Mouse (Mus musculus) forebrain, embryonic 13.5 days (tissue): Measurements from ENCODE around the gene Theg. TPM values are rescaled to one million over a fixed set of nuclear protein-coding genes. Genes with fewer than 3 reads are reported as not detected.

ENCODE experiments used
- ATAC-seq: fragments of 200-750 bp; cut with Nextera tagmentation; 2 replicates; pipeline ENCODE4 v1.8.0; 2017
- H3K27ac ChIP-seq: fragments of 300-500 bp; sonication (generic); 2 replicates; pipeline ENCODE4 v1.5.1; 2015; ENCODE audit warnings: inconsistent platforms, mild to moderate bottlenecking, moderate library complexity
- H3K27me3 ChIP-seq: fragments of 300-500 bp; sonication (generic); 2 replicates; pipeline ENCODE4 v1.6.1; 2015; ENCODE audit warnings: mild to moderate bottlenecking, inconsistent platforms
- H3K36me3 ChIP-seq: fragments of 300-500 bp; sonication (generic); 2 replicates; pipeline ENCODE4 v1.6.1; 2015; ENCODE audit warnings: mild to moderate bottlenecking, inconsistent platforms; ENCODE audit not compliant: poor library complexity, severe bottlenecking
- H3K4me1 ChIP-seq: fragments of 300-500 bp; sonication (generic); 2 replicates; pipeline ENCODE4 v1.6.1; 2015; ENCODE audit warnings: inconsistent platforms
- H3K4me2 ChIP-seq: fragments of 300-500 bp; sonication (generic); 2 replicates; pipeline ENCODE4 v1.6.1; 2015; ENCODE audit warnings: inconsistent platforms, mild to moderate bottlenecking, moderate library complexity
- H3K4me3 ChIP-seq: fragments of 300-500 bp; sonication (generic); 2 replicates; pipeline ENCODE4 v1.5.1; 2015; ENCODE audit warnings: mild to moderate bottlenecking, inconsistent platforms
- H3K9ac ChIP-seq: fragments of 300-500 bp; sonication (generic); 2 replicates; pipeline ENCODE4 v1.6.1; 2015; ENCODE audit warnings: mild to moderate bottlenecking, inconsistent platforms
- H3K9me3 ChIP-seq: fragments of 300-500 bp; sonication (generic); replicated peaks from 2 replicates; pipeline ENCODE4 v1.6.1; 2016; ENCODE audit warnings: inconsistent platforms
- WGBS: fragments of 180-500 bp; shearing (Covaris S2); methylation state at CpG from one replicate; pipeline ENCODE4 v1.1.7; 2015; 5-methylcytosine and 5-hydroxymethylcytosine counted together
- microRNA-seq: library from miRNA; unstranded; fragments of <30 nt; microRNA quantifications from one replicate; pipeline ENCODE4, GENCODE M21; 2016
- polyA plus RNA-seq: library from polyadenylated mRNA; unstranded; fragments of >200 nt; fragmentation: Nextera tagmentation; extraction: Ambion mirVana; gene quantifications from 2 replicates; pipeline ENCODE4 v1.2.1, GENCODE M21; 2015

The Theg gene
- polyA plus RNA-seq, 1 experiment from 2014 or later, result not detected

- 22% methylated on average over 3 of the region's 3 CpGs for WGBS
- H3K4me2 ChIP-seq, result peak overlapping the region; percentile 94
- peaks cover 5% of the 10 kb centered on the region; the same call in 1 of the 2 replicates for H3K36me3 ChIP-seq
- ATAC-seq, result peak; percentile 14; the same call in 1 of the 2 replicates
- H3K27ac ChIP-seq, result no peak overlapping the region
- H3K4me1 ChIP-seq, result peaks cover 17% of the 10 kb centered on the region
- H3K9ac ChIP-seq, result peak overlapping the region; percentile 65
- H3K9me3 ChIP-seq, result no peaks in the 10 kb centered on the region
- H3K27me3 ChIP-seq, result peaks cover 5% of the 10 kb centered on the region; the same call in 1 of the 2 replicates
- H3K4me3 ChIP-seq, result peak overlapping the region; percentile 56
Observed at GRCm38 (mm10) chr10:79532678-79533077, 54.5 kb downstream of the Theg start.

DNA sequence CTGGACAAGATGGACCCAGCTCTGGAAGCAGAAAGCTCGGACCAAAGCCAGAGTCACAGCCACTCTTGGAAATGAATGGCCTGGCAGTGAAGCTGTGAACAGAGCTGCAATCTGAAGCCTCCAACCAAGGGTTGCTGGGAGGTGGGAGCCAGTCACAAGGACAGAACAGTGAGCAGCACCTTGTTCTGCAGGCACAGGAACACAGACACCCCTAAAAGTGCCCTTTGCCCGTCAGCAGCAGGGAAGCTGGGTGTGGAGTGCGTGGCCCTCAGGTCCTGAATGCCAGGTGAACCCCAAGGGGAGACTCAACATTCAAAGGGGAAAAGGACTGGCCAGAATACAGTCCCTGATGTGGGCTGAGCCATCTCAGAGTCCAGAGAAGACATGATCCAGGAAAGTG, 55.5 kb downstream of the Theg start:
- Histone ChIP-seq H3K36me3 (peaks cover 6% of the 10 kb centered on the region; the same call in 1 of the 2 replicates), H3K4me3 (no peak overlapping the region), H3K4me1 (peaks cover 17% of the 10 kb centered on the region), H3K27me3 (peaks cover 5% of the 10 kb centered on the region; the same call in 1 of the 2 replicates), H3K4me2 (no peak overlapping the region), H3K27ac (no peak overlapping the region), H3K9me3 (no peaks in the 10 kb centered on the region), H3K9ac (no peak overlapping the region)
- WGBS, result 91% methylated on average over 3 of the region's 3 CpGs
- ATAC-seq, result no peak

DNA sequence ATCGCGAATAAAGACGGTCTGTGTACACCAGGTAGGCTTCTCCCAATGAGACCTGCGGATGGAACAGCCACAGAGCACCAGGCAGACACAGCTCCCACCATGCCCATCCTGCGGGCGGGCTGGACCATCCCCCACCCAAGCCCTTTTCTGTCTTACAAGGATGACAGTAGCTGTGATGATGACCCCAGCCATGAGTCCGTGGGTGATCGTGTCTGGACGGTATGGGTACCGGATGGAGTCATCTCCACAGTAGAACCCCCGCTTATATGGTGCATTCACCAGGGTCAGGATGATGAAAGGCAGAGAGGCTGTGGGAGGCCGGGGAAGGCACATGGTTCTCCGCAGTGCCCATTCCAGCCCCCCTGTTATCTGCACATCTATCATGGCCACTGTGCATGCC, 56.4 kb downstream of the Theg start:
- Histone ChIP-seq H3K9me3 (no peaks in the 10 kb centered on the region), H3K27me3 (peaks cover 5% of the 10 kb centered on the region; the same call in 1 of the 2 replicates), H3K4me2 (no peak overlapping the region), H3K4me1 (peaks cover 17% of the 10 kb centered on the region), H3K9ac (no peak overlapping the region), H3K4me3 (no peak overlapping the region), H3K36me3 (peaks cover 6% of the 10 kb centered on the region), H3K27ac (no peak overlapping the region)
- no peak for ATAC-seq
- WGBS, result 95% methylated on average over 13 of the region's 13 CpGs

DNA sequence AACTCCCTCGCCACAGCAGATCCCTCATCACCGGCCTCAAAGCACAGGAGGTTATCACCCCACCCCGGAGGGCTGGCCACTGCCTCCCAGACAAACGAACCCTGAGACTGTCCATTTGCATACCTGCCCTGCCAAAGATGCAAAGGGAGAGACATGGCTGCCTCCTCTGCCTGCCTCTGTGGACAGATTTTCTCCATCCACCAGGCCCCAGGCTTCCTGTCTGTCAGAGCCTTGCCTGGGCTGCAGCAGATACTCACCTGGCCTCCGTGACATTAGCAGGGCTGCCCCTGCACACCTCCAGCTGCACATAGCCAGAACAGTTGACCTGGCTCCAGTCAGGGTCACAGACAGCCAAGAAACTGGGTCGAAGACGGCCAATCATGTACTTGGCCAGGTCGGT, 56.9 kb downstream of the Theg start:
- WGBS, result 75% methylated on average over 8 of the region's 8 CpGs

DNA sequence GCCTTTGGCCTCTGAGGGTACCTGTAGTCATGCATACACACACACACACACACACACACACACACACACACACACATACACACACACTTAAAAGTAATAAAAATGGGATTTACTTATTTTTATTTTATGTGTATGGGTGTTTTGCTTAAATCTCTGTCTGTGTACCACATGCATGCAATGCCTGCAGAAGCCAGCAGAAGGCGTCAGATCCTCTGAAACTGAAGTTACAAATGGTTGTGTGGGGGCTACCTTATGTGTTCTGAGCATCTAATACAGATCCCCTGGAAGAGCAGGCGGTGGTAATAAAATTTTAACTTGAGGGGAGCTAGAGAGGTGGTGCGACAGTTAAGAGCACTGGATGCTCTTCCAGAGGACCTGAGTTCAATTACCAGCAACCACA, 59.0 kb downstream of the Theg start:
- ATAC-seq, result no peak
- no peaks in the 10 kb centered on the region for H3K9me3 ChIP-seq
- 83% methylated on average over 3 of the region's 3 CpGs for WGBS

More for the DNA sequence above, 56.9 kb downstream of the Theg start:
- no peak for ATAC-seq
- no peak overlapping the region for H3K4me2 ChIP-seq
- no peak overlapping the region for H3K27ac ChIP-seq
- H3K27me3 ChIP-seq, result peaks cover 5% of the 10 kb centered on the region; the same call in 1 of the 2 replicates
- no peak overlapping the region for H3K4me3 ChIP-seq
- no peaks in the 10 kb centered on the region for H3K9me3 ChIP-seq
- no peak overlapping the region for H3K9ac ChIP-seq
- peaks cover 17% of the 10 kb centered on the region for H3K4me1 ChIP-seq
- peaks cover 6% of the 10 kb centered on the region for H3K36me3 ChIP-seq

DNA sequence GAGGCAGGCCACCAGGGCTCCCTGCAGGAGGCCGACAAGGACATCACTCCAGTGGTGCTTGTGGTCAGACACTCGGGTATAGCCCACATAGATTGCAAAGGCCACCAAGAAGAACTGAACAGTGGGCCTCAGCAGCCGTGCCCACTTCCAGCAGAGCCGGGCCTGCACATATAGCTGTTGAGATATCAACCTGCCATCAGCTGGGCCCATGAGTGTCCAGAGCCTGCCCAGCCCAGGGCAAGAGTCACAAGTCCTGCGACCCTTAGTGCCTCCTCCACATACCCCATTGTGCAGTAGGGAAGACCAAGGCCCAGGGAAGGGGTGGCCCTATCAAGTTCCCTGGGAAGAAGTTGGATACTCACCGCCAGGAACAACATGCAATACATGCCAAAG, 59.7 kb downstream of the Theg start:
- no peaks in the 10 kb centered on the region for H3K9me3 ChIP-seq
- peaks cover 1% of the 10 kb centered on the region; the same call in 1 of the 2 replicates for H3K4me1 ChIP-seq
- ATAC-seq, result no peak
- 91% methylated on average over 6 of the region's 6 CpGs for WGBS
- H3K9ac ChIP-seq, result no peak overlapping the region
- H3K36me3 ChIP-seq, result peaks cover 6% of the 10 kb centered on the region
- no peak overlapping the region for H3K4me3 ChIP-seq
- no peak overlapping the region for H3K27ac ChIP-seq
- no peaks in the 10 kb centered on the region for H3K27me3 ChIP-seq
- no peak overlapping the region for H3K4me2 ChIP-seq

More for the DNA sequence above, 59.0 kb downstream of the Theg start:
- no peak overlapping the region for H3K4me2 ChIP-seq
- H3K9ac ChIP-seq, result no peak overlapping the region
- no peak overlapping the region for H3K27ac ChIP-seq
- peaks cover 6% of the 10 kb centered on the region for H3K36me3 ChIP-seq
- H3K4me3 ChIP-seq, result no peak overlapping the region
- H3K27me3 ChIP-seq, result no peaks in the 10 kb centered on the region
- H3K4me1 ChIP-seq, result peaks cover 8% of the 10 kb centered on the region

DNA sequence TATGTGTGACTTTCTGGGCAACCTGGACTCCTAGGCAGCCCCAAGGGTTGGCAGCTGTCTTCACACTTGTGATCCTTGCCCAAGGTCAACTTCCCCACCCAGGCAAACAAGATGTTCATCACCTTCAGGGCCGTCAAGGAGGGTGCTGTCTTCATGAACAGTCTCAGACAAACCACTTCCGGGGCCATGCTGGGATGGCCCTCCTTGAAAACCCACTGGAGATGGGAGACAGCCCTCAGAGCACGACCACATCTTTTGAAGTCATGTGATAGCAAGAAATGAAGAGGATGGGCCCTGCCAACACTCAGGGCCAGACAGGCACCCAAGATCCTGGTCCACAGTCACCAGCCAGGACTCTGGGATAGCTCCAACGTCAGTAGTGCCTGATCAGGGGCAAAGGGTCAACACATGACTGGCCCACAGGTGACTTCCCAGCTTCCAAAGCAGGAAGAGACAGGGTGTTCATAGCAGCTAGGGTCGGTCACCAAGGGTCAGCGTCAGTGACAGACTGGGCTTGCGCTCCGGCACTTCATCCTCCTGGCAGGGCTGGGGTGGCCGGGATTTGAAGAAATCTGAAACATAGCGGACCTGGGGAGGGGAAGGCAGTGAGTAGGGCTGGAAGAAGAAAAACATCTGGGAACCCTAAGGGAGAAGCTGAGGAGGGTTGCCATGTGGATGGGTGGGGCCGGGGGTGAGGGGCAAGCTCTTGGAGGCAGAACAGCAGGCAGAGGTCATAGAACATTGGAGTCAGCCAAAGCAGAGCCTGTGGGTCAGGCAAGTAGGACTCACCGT, 60.3 kb downstream of the Theg start:
- H3K27me3 ChIP-seq, result no peaks in the 10 kb centered on the region
- 91% methylated on average over 12 of the region's 12 CpGs for WGBS
- no peak overlapping the region for H3K4me3 ChIP-seq
- ATAC-seq, result no peak
- H3K4me2 ChIP-seq, result no peak overlapping the region
- no peak overlapping the region for H3K9ac ChIP-seq
- no peak overlapping the region for H3K27ac ChIP-seq
- H3K4me1 ChIP-seq, result no peaks in the 10 kb centered on the region
- H3K9me3 ChIP-seq, result no peaks in the 10 kb centered on the region
- H3K36me3 ChIP-seq, result peaks cover 6% of the 10 kb centered on the region

Small RNAs within 50 kb of the gene (microRNA-seq; reads per million reads assigned to microRNA genes)
- not detected for gene Mir6909

Other genes with a start within 250 kb of the Theg start
- gene Vmn2r82, start 230.8 kb downstream of the Theg start, polyA plus RNA-seq, result not detected in 2 replicates
- gene Vmn2r83, start 118.6 kb downstream of the Theg start, polyA plus RNA-seq, result not detected in 2 replicates
- 7.0 and 7.9 TPM in 2 replicates for gene Plpp2, start 53.5 kb downstream of the Theg start, polyA plus RNA-seq
- 53.9 and 60.2 TPM in 2 replicates for gene Mier2, start 32.1 kb downstream of the Theg start, polyA plus RNA-seq
- 0.08 and 0.11 TPM in 2 replicates for gene C2cd4c, start 26.7 kb upstream of the Theg start, polyA plus RNA-seq
- 8.2 and 11.4 TPM in 2 replicates for gene Shc2, start 50.6 kb upstream of the Theg start, polyA plus RNA-seq
- 0.13 TPM in 1 of 2 replicates, not detected in the other for gene Odf3l2, start 58.4 kb upstream of the Theg start, polyA plus RNA-seq
- gene Madcam1, start 77.2 kb upstream of the Theg start, polyA plus RNA-seq, result 0.31 and 0.43 TPM in 2 replicates
- 67.8 and 73.0 TPM in 2 replicates for gene Tpgs1, start 82.0 kb upstream of the Theg start, polyA plus RNA-seq
- 101 and 109 TPM in 2 replicates for gene Cdc34, start 94.9 kb upstream of the Theg start, polyA plus RNA-seq
- 1.3 and 1.4 TPM in 2 replicates for gene Gzmm, start 101.7 kb upstream of the Theg start, polyA plus RNA-seq
- 489 and 502 TPM in 2 replicates for gene Bsg, start 117.2 kb upstream of the Theg start, polyA plus RNA-seq
- 0.06 and 0.10 TPM in 2 replicates for gene Hcn2, start 129.3 kb upstream of the Theg start, polyA plus RNA-seq
- 39.1 and 43.8 TPM in 2 replicates for gene Polrmt, start 159.2 kb upstream of the Theg start, polyA plus RNA-seq
- 0.48 and 0.71 TPM in 2 replicates for gene Fgf22, start 167.7 kb upstream of the Theg start, polyA plus RNA-seq
- gene Rnf126, start 179.6 kb upstream of the Theg start, polyA plus RNA-seq, result 70.9 and 74.8 TPM in 2 replicates
- gene Fstl3, start 189.9 kb upstream of the Theg start, polyA plus RNA-seq, result 0.40 and 0.62 TPM in 2 replicates
- 0.09 and 0.13 TPM in 2 replicates for gene Prss57, start 203.6 kb upstream of the Theg start, polyA plus RNA-seq
- 214 and 234 TPM in 2 replicates for gene Palm, start 206.2 kb upstream of the Theg start, polyA plus RNA-seq
- 0.71 and 1.1 TPM in 2 replicates for gene Misp, start 233.7 kb upstream of the Theg start, polyA plus RNA-seq